Mouse (Mus musculus): ENCODE measurements at regions not wholly inside any gene's neighbourhood (a gene's known extent, or its start where the extent isn't known, plus 50 kb on each side); places are given as distances from the start of the nearest gene placed in this dataset.

- in situ Hi-C loops (cut with MseI, MboI): loop anchor here in 1 of 2 experiments (25.0 kb wide), 1 partner anchor 558 kb away; the partner anchor contains the start of genes Foxg1 and Gm43517
These were observed 560.8 kb downstream of the Gm43517 start for GRCm38 (mm10) chr12:49945628-49946220.

- in situ Hi-C loops (cut with MseI, MboI): loop anchor here in 1 of 2 experiments (25.0 kb wide), 1 partner anchor 560 kb away; the partner anchor contains the start of genes Foxg1 and Gm43517
These were observed 561.8 kb downstream of the Gm43517 start for GRCm38 (mm10) chr12:49946752-49947260.

GRCm38 (mm10) chr12:49950986-49951385 lies 566.0 kb downstream of the Gm43517 start:
- in situ Hi-C loops (cut with MseI, MboI): no loop called here

- in situ Hi-C loops (cut with MseI, MboI): no loop called here
These were observed 566.8 kb downstream of the Gm43517 start for GRCm38 (mm10) chr12:49951821-49952220.

- in situ Hi-C loops (cut with MseI, MboI): no loop called here
These were observed 583.1 kb downstream of the Gm43517 start for GRCm38 (mm10) chr12:49968072-49968471.

- in situ Hi-C loops (cut with MseI, MboI): no loop called here
These were observed 584.6 kb downstream of the Gm43517 start for GRCm38 (mm10) chr12:49969546-49969945.

- in situ Hi-C loops (cut with MseI, MboI): no loop called here
These were observed 589.8 kb downstream of the Gm43517 start for GRCm38 (mm10) chr12:49974591-49975323.

- in situ Hi-C loops (cut with MseI, MboI): no loop called here
These were observed 590.6 kb downstream of the Gm43517 start for GRCm38 (mm10) chr12:49975553-49975952.

GRCm38 (mm10) chr12:49992501-49993079 lies 607.6 kb downstream of the Gm43517 start:
- in situ Hi-C loops (cut with MseI, MboI): no loop called here

GRCm38 (mm10) chr12:50038808-50039374 lies 610.0 kb downstream of the Prkd1 start:
- in situ Hi-C loops (cut with MseI, MboI): no loop called here

GRCm38 (mm10) chr12:50061286-50061685 lies 587.6 kb downstream of the Prkd1 start:
- in situ Hi-C loops (cut with MseI, MboI): no loop called here

- in situ Hi-C loops (cut with MseI, MboI): no loop called here
These were observed 582.5 kb downstream of the Prkd1 start for GRCm38 (mm10) chr12:50066394-50066793.

- in situ Hi-C loops (cut with MseI, MboI): no loop called here
These were observed 577.1 kb downstream of the Prkd1 start for GRCm38 (mm10) chr12:50071797-50072196.

GRCm38 (mm10) chr12:50072359-50072758 lies 576.5 kb downstream of the Prkd1 start:
- in situ Hi-C loops (cut with MseI, MboI): no loop called here

GRCm38 (mm10) chr12:50073684-50074083 lies 575.2 kb downstream of the Prkd1 start:
- in situ Hi-C loops (cut with MseI, MboI): no loop called here

GRCm38 (mm10) chr12:50081157-50081556 lies 567.7 kb downstream of the Prkd1 start:
- in situ Hi-C loops (cut with MseI, MboI): no loop called here

GRCm38 (mm10) chr12:50081571-50081970 lies 567.3 kb downstream of the Prkd1 start:
- in situ Hi-C loops (cut with MseI, MboI): no loop called here

GRCm38 (mm10) chr12:50084517-50084916 lies 564.4 kb downstream of the Prkd1 start:
- in situ Hi-C loops (cut with MseI, MboI): no loop called here

- in situ Hi-C loops (cut with MseI, MboI): no loop called here
These were observed 537.5 kb downstream of the Prkd1 start for GRCm38 (mm10) chr12:50111246-50112044.

- in situ Hi-C loops (cut with MseI, MboI): no loop called here
These were observed 536.8 kb downstream of the Prkd1 start for GRCm38 (mm10) chr12:50112081-50112491.

GRCm38 (mm10) chr12:50115855-50116254 lies 533.0 kb downstream of the Prkd1 start:
- in situ Hi-C loops (cut with MseI, MboI): no loop called here

Data from mouse trophoblast stem cell (cell line).